Mouse (Mus musculus) cerebellum, adult 2 months (tissue): ENCODE results near the gene Ldlrad3.

Source experiments
- CTCF ChIP-seq: fragments of 200-500 bp; IDR thresholded peaks from 2 replicates; pipeline ENCODE4 v1.5.1; 2011; ENCODE audit warnings: low read depth, mild to moderate bottlenecking, control low read depth, low read length, moderate library complexity, borderline replicate concordance; ENCODE audit not compliant: insufficient read depth
- POLR2A ChIP-seq: fragments of 200-500 bp; IDR thresholded peaks from 2 replicates; pipeline ENCODE4 v1.6.1; 2011; ENCODE audit warnings: low read length, control low read depth, borderline replicate concordance; ENCODE audit not compliant: insufficient read depth

DNA sequence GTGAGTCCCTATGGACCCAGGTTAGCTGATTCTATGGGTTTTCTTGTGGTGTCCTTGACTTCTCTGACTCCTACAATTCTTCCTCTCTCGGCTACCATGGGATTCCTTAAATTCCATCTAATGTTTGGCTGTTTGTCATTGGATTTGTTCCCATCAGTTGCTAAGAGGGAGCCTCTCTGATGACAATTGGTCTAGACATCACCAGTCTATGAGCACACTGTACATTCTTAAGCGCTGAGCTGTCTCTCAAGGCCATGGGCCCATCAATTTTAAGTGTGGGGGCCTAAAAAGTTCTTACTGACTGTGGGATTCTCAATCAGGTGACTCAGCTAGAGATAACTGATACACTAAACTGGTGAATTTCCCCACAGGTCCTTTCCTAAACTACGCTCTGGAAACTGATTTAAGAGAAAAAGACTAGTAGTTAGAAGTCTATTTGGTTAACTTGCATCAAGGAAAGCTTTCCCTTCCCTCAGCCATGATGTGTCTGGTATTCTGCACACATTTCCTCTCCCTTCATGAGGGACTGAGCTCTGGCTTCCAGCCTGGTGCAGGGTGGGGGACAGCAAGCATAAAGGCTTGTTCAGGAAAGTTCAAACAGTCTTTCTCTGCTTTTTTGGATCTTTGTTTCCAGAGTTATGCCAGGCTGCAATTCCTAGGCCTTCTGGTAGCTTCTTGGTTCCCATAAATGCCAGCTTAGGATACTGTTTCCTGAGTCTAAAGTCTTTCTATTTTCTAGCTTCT lies 199.7 kb downstream of the Ldlrad3 start:
- no peak for TF ChIP-seq CTCF
- TF ChIP-seq POLR2A: no peak
